Mouse (Mus musculus) macrophage (primary cell): ENCODE measurements around the gene Ccdc61. TPM values are rescaled to one million over a fixed set of nuclear protein-coding genes. Genes with fewer than 3 reads are reported as not detected.

ENCODE experiments used
- H3K27ac ChIP-seq: fragments of 350-480 bp; formaldehyde crosslinking; 2 replicates; pipeline ENCODE4 v1.9.0; 2021
- H3K36me3 ChIP-seq: fragments of 350-480 bp; formaldehyde crosslinking; 2 replicates; pipeline ENCODE4 v1.9.0; 2021; ENCODE audit errors: inconsistent target
- H3K4me3 ChIP-seq: fragments of 350-480 bp; formaldehyde crosslinking; 2 replicates; pipeline ENCODE4 v1.9.0; 2021; ENCODE audit errors: inconsistent target
- H3K79me2 ChIP-seq: fragments of 350-480 bp; formaldehyde crosslinking; 2 replicates; pipeline ENCODE4 v1.9.0; 2021; ENCODE audit errors: inconsistent target
- WGBS: methylation state at CpG from one replicate; pipeline ENCODE4 v1.1.7; 2026; ENCODE audit warnings: inconsistent platforms; ENCODE audit not compliant: missing documents; 5-methylcytosine and 5-hydroxymethylcytosine counted together
- polyA plus RNA-seq: library from polyadenylated mRNA; stranded (reverse); fragments of 250-400 nt; gene quantifications from 3 replicates; pipeline ENCODE4 v1.2.4, GENCODE M21; 2018; ENCODE audit warnings: inconsistent platforms

The Ccdc61 gene
- polyA plus RNA-seq, 1 experiment from 2014 or later = 4.1 TPM

DNA sequence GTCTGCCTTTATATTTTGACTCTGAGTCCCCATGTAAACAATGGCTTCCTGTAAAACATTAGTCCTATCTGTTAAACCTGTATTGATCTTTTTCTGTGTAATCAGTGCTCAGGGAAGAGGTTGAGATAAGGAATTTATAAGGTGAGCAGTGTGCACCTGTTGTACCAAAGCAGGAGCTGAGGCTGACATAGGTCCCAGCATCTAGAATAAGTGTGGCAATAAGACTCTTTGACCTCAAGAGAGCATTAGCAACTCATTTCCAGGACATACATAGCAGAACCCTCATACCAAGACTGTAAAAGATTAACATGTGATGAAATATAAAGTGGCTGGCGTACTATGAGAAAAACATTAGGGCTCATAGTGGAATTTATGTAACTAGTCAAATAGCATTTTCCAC, 61.8 kb downstream of the Ccdc61 start:
- H3K79me2 ChIP-seq = no peaks in the 10 kb centered on the region
- no peak overlapping the region for H3K27ac ChIP-seq
- WGBS = 90% methylated on average over 1 of the region's 1 CpGs
- no peak overlapping the region for H3K4me3 ChIP-seq
- H3K36me3 ChIP-seq = no peaks in the 10 kb centered on the region

DNA sequence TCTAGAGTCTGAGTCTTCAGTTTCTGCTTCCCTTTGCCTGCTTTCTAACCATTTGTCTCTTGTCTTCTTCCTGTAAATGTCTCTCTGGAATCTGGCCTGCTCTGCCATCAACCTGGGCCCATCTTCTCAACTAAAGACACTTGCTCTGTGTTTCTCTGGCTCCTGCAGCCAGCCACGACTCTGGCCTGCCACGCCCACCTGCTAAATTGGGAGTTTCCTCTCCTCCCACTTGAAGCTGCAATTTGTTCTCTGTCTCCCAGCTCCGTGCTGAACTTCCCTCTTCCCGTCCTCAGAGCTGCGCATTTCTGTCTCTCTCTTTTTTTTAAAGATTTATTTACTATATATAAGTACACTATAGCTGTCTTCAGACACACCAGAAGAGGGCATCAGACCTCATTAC, 65.4 kb downstream of the Ccdc61 start:
- no peak overlapping the region for H3K4me3 ChIP-seq
- no peaks in the 10 kb centered on the region for H3K36me3 ChIP-seq
- no peak overlapping the region for H3K27ac ChIP-seq
- 45% methylated on average over 2 of the region's 5 CpGs for WGBS
- no peaks in the 10 kb centered on the region; the same call in 1 of the 2 replicates for H3K79me2 ChIP-seq

DNA sequence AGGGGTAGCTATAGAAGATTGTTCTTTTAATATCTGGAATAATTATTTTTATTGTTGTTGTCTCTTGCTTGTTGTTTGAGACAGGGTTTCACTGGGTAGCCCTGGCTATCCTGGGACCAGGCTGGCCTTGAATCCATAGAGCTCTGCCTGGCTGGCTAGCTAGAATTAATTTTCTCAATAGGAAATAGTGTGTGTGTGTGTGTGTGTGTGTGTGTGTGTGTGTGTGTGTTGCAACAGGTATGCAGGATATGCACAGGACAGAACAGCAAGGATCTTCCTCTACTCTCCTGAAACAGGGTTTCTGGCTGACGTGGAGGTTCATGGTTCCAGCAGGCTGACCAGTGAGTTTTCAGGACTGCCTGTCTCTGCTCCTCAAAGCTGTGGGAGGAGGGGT, 69.0 kb downstream of the Ccdc61 start:
- H3K79me2 ChIP-seq = no peaks in the 10 kb centered on the region; the same call in 1 of the 2 replicates
- H3K36me3 ChIP-seq = no peaks in the 10 kb centered on the region
- no peak overlapping the region; the same call in 1 of the 2 replicates for H3K27ac ChIP-seq
- H3K4me3 ChIP-seq = peak overlapping the region; percentile 10; the same call in 1 of the 2 replicates
- WGBS = 69% methylated on average over 1 of the region's 1 CpGs

Other genes with a start within 250 kb of the Ccdc61 start
- not detected in 3 replicates for gene Psg20, start 224.2 kb downstream of the Ccdc61 start, polyA plus RNA-seq
- gene Psg22, start 192.3 kb downstream of the Ccdc61 start, polyA plus RNA-seq = not detected in 3 replicates
- not detected in 3 replicates for gene Psg19, start 111.9 kb downstream of the Ccdc61 start, polyA plus RNA-seq
- gene Psg17, start 88.8 kb downstream of the Ccdc61 start, polyA plus RNA-seq = not detected in 3 replicates
- 3.2 to 7.3 TPM (median 3.3 TPM) in 3 replicates for gene Mill2, start 70.4 kb downstream of the Ccdc61 start, polyA plus RNA-seq
- 1.3 to 1.4 TPM in 2 of 3 replicates, not detected in the other for gene Pglyrp1, start 39.1 kb downstream of the Ccdc61 start, polyA plus RNA-seq
- 0.01 TPM in 1 of 3 replicates, not detected in the others for gene Nova2, start 15.5 kb upstream of the Ccdc61 start, polyA plus RNA-seq
- not detected in 3 replicates for gene Nanos2, start 77.0 kb upstream of the Ccdc61 start, polyA plus RNA-seq
- gene Mypop, start 80.8 kb upstream of the Ccdc61 start, polyA plus RNA-seq = 0.25 to 0.49 TPM (median 0.46 TPM) in 3 replicates
- gene Irf2bp1, start 93.6 kb upstream of the Ccdc61 start, polyA plus RNA-seq = 7.1 to 12.7 TPM (median 12.6 TPM) in 3 replicates
- not detected in 3 replicates for gene Foxa3, start 113.1 kb upstream of the Ccdc61 start, polyA plus RNA-seq
- gene Sympk, start 114.0 kb upstream of the Ccdc61 start, polyA plus RNA-seq = 34.2 to 90.4 TPM (median 59.0 TPM) in 3 replicates
- not detected in 3 replicates for gene Rsph6a, start 144.3 kb upstream of the Ccdc61 start, polyA plus RNA-seq
- gene Dmwd, start 165.8 kb upstream of the Ccdc61 start, polyA plus RNA-seq = 0.19 to 12.9 TPM (median 0.32 TPM) in 3 replicates
- gene Dmpk, start 173.4 kb upstream of the Ccdc61 start, polyA plus RNA-seq = 0.66 to 30.4 TPM (median 0.95 TPM) in 3 replicates
- gene Six5, start 184.2 kb upstream of the Ccdc61 start, polyA plus RNA-seq = 0.22 to 0.68 TPM (median 0.24 TPM) in 3 replicates
- gene Gm4969, start 208.0 kb upstream of the Ccdc61 start, polyA plus RNA-seq = not detected in 3 replicates
- gene Fbxo46, start 209.4 kb upstream of the Ccdc61 start, polyA plus RNA-seq = 3.8 to 6.0 TPM (median 4.4 TPM) in 3 replicates
- 9.0 to 15.2 TPM (median 12.0 TPM) in 3 replicates for gene Qpctl, start 238.9 kb upstream of the Ccdc61 start, polyA plus RNA-seq
- gene Snrpd2, start 239.3 kb upstream of the Ccdc61 start, polyA plus RNA-seq = 19.9 to 46.5 TPM (median 29.5 TPM) in 3 replicates